Mouse (Mus musculus) forebrain, embryonic 13.5 days (tissue): ENCODE measurements around the gene Ccdc78. TPM values are rescaled to one million over a fixed set of nuclear protein-coding genes. Genes with fewer than 3 reads are reported as not detected.
"Not testable (repeated sequence)": the region's sequence is repeated elsewhere in the genome, so short reads cannot be mapped to it uniquely, and the experiment has no call there.

Experiments used
- ATAC-seq: fragments of 200-750 bp; cut with Nextera tagmentation; 2 replicates; pipeline ENCODE4 v1.8.0; 2017
- H3K27ac ChIP-seq: fragments of 300-500 bp; sonication (generic); 2 replicates; pipeline ENCODE4 v1.5.1; 2015; ENCODE audit warnings: inconsistent platforms, mild to moderate bottlenecking, moderate library complexity
- H3K27me3 ChIP-seq: fragments of 300-500 bp; sonication (generic); 2 replicates; pipeline ENCODE4 v1.6.1; 2015; ENCODE audit warnings: mild to moderate bottlenecking, inconsistent platforms
- H3K36me3 ChIP-seq: fragments of 300-500 bp; sonication (generic); 2 replicates; pipeline ENCODE4 v1.6.1; 2015; ENCODE audit warnings: mild to moderate bottlenecking, inconsistent platforms; ENCODE audit not compliant: poor library complexity, severe bottlenecking
- H3K4me1 ChIP-seq: fragments of 300-500 bp; sonication (generic); 2 replicates; pipeline ENCODE4 v1.6.1; 2015; ENCODE audit warnings: inconsistent platforms
- H3K4me2 ChIP-seq: fragments of 300-500 bp; sonication (generic); 2 replicates; pipeline ENCODE4 v1.6.1; 2015; ENCODE audit warnings: inconsistent platforms, mild to moderate bottlenecking, moderate library complexity
- H3K4me3 ChIP-seq: fragments of 300-500 bp; sonication (generic); 2 replicates; pipeline ENCODE4 v1.5.1; 2015; ENCODE audit warnings: mild to moderate bottlenecking, inconsistent platforms
- H3K9ac ChIP-seq: fragments of 300-500 bp; sonication (generic); 2 replicates; pipeline ENCODE4 v1.6.1; 2015; ENCODE audit warnings: mild to moderate bottlenecking, inconsistent platforms
- H3K9me3 ChIP-seq: fragments of 300-500 bp; sonication (generic); replicated peaks from 2 replicates; pipeline ENCODE4 v1.6.1; 2016; ENCODE audit warnings: inconsistent platforms
- WGBS: fragments of 180-500 bp; shearing (Covaris S2); methylation state at CpG from one replicate; pipeline ENCODE4 v1.1.7; 2015; 5-methylcytosine and 5-hydroxymethylcytosine counted together
- polyA plus RNA-seq: library from polyadenylated mRNA; unstranded; fragments of >200 nt; fragmentation: Nextera tagmentation; extraction: Ambion mirVana; gene quantifications from 2 replicates; pipeline ENCODE4 v1.2.1, GENCODE M21; 2015

The Ccdc78 gene
- polyA plus RNA-seq, 1 experiment from 2014 or later, result 0.21 TPM

GRCm38 (mm10) chr17:25802825-25803517 is 16.6 kb downstream of the Ccdc78 start:
- H3K36me3 ChIP-seq, result no peaks in the 10 kb centered on the region

GRCm38 (mm10) chr17:25806507-25806906 is 20.1 kb downstream of the Ccdc78 start:
- no peaks in the 10 kb centered on the region for H3K36me3 ChIP-seq
- 91% methylated on average over 4 of the region's 4 CpGs for WGBS
- peaks cover 52% of the 10 kb centered on the region for H3K4me1 ChIP-seq
- H3K9me3 ChIP-seq, result no peaks in the 10 kb centered on the region
- H3K4me2 ChIP-seq, result no peak overlapping the region
- no peak overlapping the region for H3K4me3 ChIP-seq
- no peak for ATAC-seq
- H3K27ac ChIP-seq, result no peak overlapping the region
- no peaks in the 10 kb centered on the region for H3K27me3 ChIP-seq
- H3K9ac ChIP-seq, result no peak overlapping the region

More at GRCm38 (mm10) chr17:25802825-25803517, 16.6 kb downstream of the Ccdc78 start:
- 9% methylated on average over 10 of the region's 10 CpGs for WGBS
- Histone ChIP-seq H3K27me3 (no peaks in the 10 kb centered on the region), H3K27ac (peak overlapping the region; percentile 91), H3K9ac (peak overlapping the region; percentile 57), H3K4me1 (peaks cover 26% of the 10 kb centered on the region), H3K4me2 (peak overlapping the region; percentile 42), H3K9me3 (no peaks in the 10 kb centered on the region), H3K4me3 (peak overlapping the region; percentile 14; the same call in 1 of the 2 replicates)
- ATAC-seq, result peak; percentile 93

- H3K36me3 ChIP-seq, H3K9me3 ChIP-seq, H3K9ac ChIP-seq, H3K4me3 ChIP-seq, H3K27me3 ChIP-seq, H3K4me2 ChIP-seq, ATAC-seq, H3K27ac ChIP-seq: not testable (repeated sequence)
- peaks cover 46% of the 10 kb centered on the region for H3K4me1 ChIP-seq
- WGBS, result 38% methylated on average over 2 of the region's 2 CpGs
Measured at GRCm38 (mm10) chr17:25807452-25807851, 21.1 kb downstream of the Ccdc78 start.

GRCm38 (mm10) chr17:25808028-25808427 is 21.6 kb downstream of the Ccdc78 start:
- Histone ChIP-seq H3K27ac (peak overlapping the region; percentile 95), H3K9me3 (no peaks in the 10 kb centered on the region), H3K4me2 (peak overlapping the region; percentile 91), H3K4me3 (peak overlapping the region; percentile 70), H3K4me1 (peaks cover 45% of the 10 kb centered on the region), H3K27me3 (peaks cover 3% of the 10 kb centered on the region; the same call in 1 of the 2 replicates), H3K36me3 (no peaks in the 10 kb centered on the region), H3K9ac (peak overlapping the region; percentile 89; the same call in 1 of the 2 replicates)
- ATAC-seq, result no peak
- WGBS, result 39% methylated on average over 5 of the region's 5 CpGs

GRCm38 (mm10) chr17:25808789-25809605 is 22.6 kb downstream of the Ccdc78 start, which contains the start of gene Fbxl16:
TSS of gene Fbxl16 (plus strand) at chr17:25809085.
- peaks cover 41% of the 10 kb centered on the region for H3K4me1 ChIP-seq
- peak; percentile 84 for ATAC-seq

GRCm38 (mm10) chr17:25809606-25810340 is 23.4 kb downstream of the Ccdc78 start:
- Histone ChIP-seq H3K27me3 (peaks cover 3% of the 10 kb centered on the region; the same call in 1 of the 2 replicates), H3K4me2 (peak overlapping the region; percentile 91), H3K36me3 (no peaks in the 10 kb centered on the region), H3K4me1 (peaks cover 39% of the 10 kb centered on the region), H3K9me3 (no peaks in the 10 kb centered on the region), H3K27ac (peak overlapping the region; percentile 95), H3K4me3 (peak overlapping the region; percentile 70), H3K9ac (peak overlapping the region; percentile 89)
- peak; percentile 71 for ATAC-seq
- WGBS, result 6% methylated on average over 25 of the region's 25 CpGs

More at GRCm38 (mm10) chr17:25808789-25809605, 22.6 kb downstream of the Ccdc78 start, which contains the start of gene Fbxl16:
- H3K4me2 ChIP-seq, result peak within 1 kb of the TSS; percentile 91
- no peaks in the 10 kb centered on the region for H3K36me3 ChIP-seq
- under 1% methylated on average over 89 of the region's 100 CpGs for WGBS
- no peaks in the 10 kb centered on the region for H3K9me3 ChIP-seq
- H3K9ac ChIP-seq, result peak within 1 kb of the TSS; percentile 89
- H3K4me3 ChIP-seq, result peak within 1 kb of the TSS; percentile 70
- H3K27me3 ChIP-seq, result peaks cover 3% of the 10 kb centered on the region; the same call in 1 of the 2 replicates
- H3K27ac ChIP-seq, result peak within 1 kb of the TSS; percentile 95

GRCm38 (mm10) chr17:25810890-25811289 is 24.5 kb downstream of the Ccdc78 start:
- Histone ChIP-seq H3K4me3 (peak overlapping the region; percentile 70; the same call in 1 of the 2 replicates), H3K27ac (no peak overlapping the region), H3K9ac (peak overlapping the region; percentile 89; the same call in 1 of the 2 replicates), H3K9me3 (no peaks in the 10 kb centered on the region), H3K27me3 (peaks cover 3% of the 10 kb centered on the region; the same call in 1 of the 2 replicates), H3K4me1 (peaks cover 39% of the 10 kb centered on the region), H3K4me2 (peak overlapping the region; percentile 91), H3K36me3 (no peaks in the 10 kb centered on the region)
- WGBS, result 78% methylated on average over 4 of the region's 4 CpGs
- ATAC-seq, result no peak

GRCm38 (mm10) chr17:25813471-25813870 is 27.1 kb downstream of the Ccdc78 start:
- Histone ChIP-seq H3K36me3 (peaks cover 23% of the 10 kb centered on the region), H3K27ac (0 out of 2 replicates have a peak overlapping the region, but pooled peaks have one; percentile 14), H3K4me1 (peaks cover 31% of the 10 kb centered on the region), H3K4me3 (peak overlapping the region; percentile 17), H3K9ac (peak overlapping the region; percentile 43), H3K27me3 (peaks cover 15% of the 10 kb centered on the region), H3K9me3 (no peaks in the 10 kb centered on the region), H3K4me2 (peak overlapping the region; percentile 43)
- 2% methylated on average over 20 of the region's 20 CpGs for WGBS
- ATAC-seq, result no peak

- H3K9me3 ChIP-seq, result no peaks in the 10 kb centered on the region
Measured at GRCm38 (mm10) chr17:25817662-25818061, 31.3 kb downstream of the Ccdc78 start.

GRCm38 (mm10) chr17:25818851-25819780 is 32.7 kb downstream of the Ccdc78 start:
- Histone ChIP-seq H3K4me3 (no peak overlapping the region; the same call in 1 of the 2 replicates), H3K27ac (no peak overlapping the region), H3K4me1 (peaks cover 10% of the 10 kb centered on the region), H3K9me3 (no peaks in the 10 kb centered on the region), H3K27me3 (peaks cover 33% of the 10 kb centered on the region), H3K4me2 (peak overlapping the region; percentile 26; the same call in 1 of the 2 replicates), H3K9ac (peak overlapping the region; percentile 35), H3K36me3 (peaks cover 37% of the 10 kb centered on the region)
- 7% methylated on average over 46 of the region's 46 CpGs for WGBS
- 0 out of 2 replicates have a peak, but pooled peaks have one; percentile 3 for ATAC-seq

More at GRCm38 (mm10) chr17:25817662-25818061, 31.3 kb downstream of the Ccdc78 start:
- H3K4me1 ChIP-seq, result peaks cover 14% of the 10 kb centered on the region
- peaks cover 37% of the 10 kb centered on the region for H3K36me3 ChIP-seq
- no peak overlapping the region for H3K4me2 ChIP-seq
- no peak for ATAC-seq
- H3K9ac ChIP-seq, result no peak overlapping the region
- WGBS, result 86% methylated on average over 11 of the region's 11 CpGs
- H3K27ac ChIP-seq, result no peak overlapping the region
- no peak overlapping the region for H3K4me3 ChIP-seq
- peaks cover 33% of the 10 kb centered on the region for H3K27me3 ChIP-seq
